Mouse (Mus musculus) liver, embryonic 16.5 days (tissue): Measurements from ENCODE around the gene Deup1. TPM values are rescaled to one million over a fixed set of nuclear protein-coding genes. Genes with fewer than 3 reads are reported as not detected.
"Not testable (repeated sequence)": the region's sequence is repeated elsewhere in the genome, so short reads cannot be mapped to it uniquely, and the experiment has no call there.

ENCODE experiments used
- ATAC-seq: fragments of 200-750 bp; cut with Nextera tagmentation; 2 replicates; pipeline ENCODE4 v1.8.0; 2017; ENCODE audit warnings: low read depth, mild to moderate bottlenecking, moderate number of reproducible peaks, moderate library complexity
- H3K27ac ChIP-seq: fragments of 300-500 bp; sonication (generic); 2 replicates; pipeline ENCODE4 v1.5.1; 2014; ENCODE audit warnings: mild to moderate bottlenecking, low read length
- H3K27me3 ChIP-seq: fragments of 300-500 bp; sonication (generic); 2 replicates; pipeline ENCODE4 v1.6.1; 2014; ENCODE audit warnings: low read depth, low read length, mixed read lengths; ENCODE audit not compliant: control insufficient read depth, insufficient read depth
- H3K36me3 ChIP-seq: fragments of 300-500 bp; sonication (generic); 2 replicates; pipeline ENCODE4 v1.6.1; 2014; ENCODE audit warnings: mild to moderate bottlenecking; ENCODE audit not compliant: control insufficient read depth, insufficient read depth
- H3K4me1 ChIP-seq: fragments of 300-500 bp; sonication (generic); 2 replicates; pipeline ENCODE4 v1.6.1; 2014; ENCODE audit warnings: low read depth, low read length, mixed read lengths; ENCODE audit not compliant: control insufficient read depth
- H3K4me2 ChIP-seq: fragments of 300-500 bp; sonication (generic); 2 replicates; pipeline ENCODE4 v1.6.1; 2014; ENCODE audit warnings: low read depth, low read length, mixed read lengths
- H3K4me3 ChIP-seq: fragments of 300-500 bp; sonication (generic); 2 replicates; pipeline ENCODE4 v1.5.1; 2014; ENCODE audit warnings: low read depth, mild to moderate bottlenecking, low read length
- H3K9ac ChIP-seq: fragments of 300-500 bp; sonication (generic); 2 replicates; pipeline ENCODE4 v1.6.1; 2014; ENCODE audit warnings: low read depth, low read length
- H3K9me3 ChIP-seq: fragments of 300-500 bp; sonication (generic); replicated peaks from 2 replicates; pipeline ENCODE4 v1.6.1; 2016; ENCODE audit warnings: low read length; ENCODE audit not compliant: control insufficient read depth
- WGBS: fragments of 180-500 bp; shearing (Covaris S2); extraction: QIAGEN DNeasy Blood & Tissue Kit; methylation state at CpG from one replicate; pipeline ENCODE4 v1.1.7; 2014; ENCODE audit not compliant: insufficient replicate concordance; 5-methylcytosine and 5-hydroxymethylcytosine counted together
- polyA plus RNA-seq: library from polyadenylated mRNA; unstranded; fragments of >200 nt; fragmentation: Nextera tagmentation; extraction: Ambion mirVana; gene quantifications from 2 replicates; pipeline ENCODE4 v1.2.1, GENCODE M21; 2015

Gene Deup1
- polyA plus RNA-seq, 1 experiment from 2014 or later = 0.09 TPM

DNA sequence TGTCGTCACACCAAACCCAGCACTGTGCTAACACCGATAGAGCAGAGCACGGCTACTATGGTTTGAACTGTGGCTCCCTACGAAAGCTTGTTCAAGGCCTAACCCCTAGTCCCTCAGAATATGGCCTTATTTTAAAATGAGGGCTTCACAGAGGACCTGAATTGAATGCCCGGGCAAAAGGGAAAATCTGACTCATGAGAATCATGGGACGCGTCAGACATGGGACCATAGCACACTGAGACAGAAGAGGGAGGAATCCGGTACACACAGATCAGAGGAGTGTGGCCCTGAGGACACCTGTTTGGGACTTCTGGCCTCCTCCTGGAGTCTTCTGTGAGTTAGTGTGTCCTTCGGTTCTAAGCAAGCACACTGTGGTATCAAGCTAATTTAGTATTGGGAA, 48.8 kb downstream of the Deup1 start:
- no peaks in the 10 kb centered on the region for H3K27me3 ChIP-seq
- no peaks in the 10 kb centered on the region for H3K36me3 ChIP-seq
- ATAC-seq = no peak
- no peak overlapping the region for H3K4me3 ChIP-seq
- no peak overlapping the region for H3K4me2 ChIP-seq
- WGBS = 75% methylated on average over 9 of the region's 9 CpGs
- no peak overlapping the region for H3K9ac ChIP-seq
- no peaks in the 10 kb centered on the region for H3K4me1 ChIP-seq
- no peak overlapping the region for H3K27ac ChIP-seq
- H3K9me3 ChIP-seq = no peaks in the 10 kb centered on the region

DNA sequence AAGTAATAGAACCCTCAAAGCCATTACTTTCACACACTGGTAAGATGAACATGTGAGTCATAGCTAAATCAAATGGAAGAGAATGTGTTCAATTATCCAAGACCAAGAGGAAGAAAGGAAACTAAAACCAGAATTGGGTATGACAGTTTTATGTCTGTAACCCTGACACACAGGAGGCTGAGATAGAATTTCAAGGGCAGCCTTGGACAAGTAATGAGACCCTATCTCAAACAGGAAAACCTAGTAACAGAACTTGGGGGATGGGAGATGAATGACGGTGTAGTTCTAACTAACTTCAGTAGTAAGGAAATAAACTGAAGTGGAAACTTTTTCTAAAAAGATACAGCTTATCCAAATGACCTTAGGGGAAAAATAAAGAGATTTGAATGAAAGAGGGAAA, 49.3 kb downstream of the Deup1 start:
- 21% methylated on average over 1 of the region's 1 CpGs for WGBS
- Histone ChIP-seq H3K9ac (no peak overlapping the region), H3K27ac (no peak overlapping the region)

DNA sequence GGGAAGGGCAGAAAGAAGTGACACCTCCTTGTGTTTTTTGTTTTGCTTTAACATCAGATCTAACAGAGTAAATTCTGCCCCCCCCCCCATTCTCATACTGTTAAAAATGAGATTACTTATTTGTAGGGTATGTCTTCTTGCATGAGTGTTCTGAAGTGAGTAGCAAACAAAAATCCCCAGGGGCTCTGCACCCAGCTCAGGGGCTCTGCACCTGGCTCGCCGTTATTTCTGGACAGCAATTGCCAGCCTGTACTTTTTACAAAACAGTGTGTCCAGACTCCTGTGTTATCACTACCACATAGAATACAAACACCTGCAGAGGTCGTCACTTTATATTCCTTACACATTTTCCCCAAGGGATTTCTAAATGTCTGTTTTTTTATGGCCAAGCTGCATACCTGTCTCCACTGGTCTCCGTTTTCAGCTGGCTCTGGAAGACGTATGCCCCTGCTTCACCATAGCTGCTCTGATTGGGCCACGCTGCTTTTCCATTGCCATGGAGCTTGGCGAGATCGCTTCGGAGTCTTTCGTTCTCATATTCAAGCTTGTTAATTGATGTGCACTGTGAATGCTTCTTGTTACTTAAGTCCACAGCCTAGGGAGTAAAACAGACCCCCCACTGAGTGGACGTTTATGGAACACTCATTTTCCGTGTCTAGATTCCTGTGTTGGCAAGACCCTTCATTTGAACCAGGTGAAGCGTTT, 52.8 kb downstream of the Deup1 start:
- ATAC-seq = no peak
- Histone ChIP-seq H3K4me2 (no peak overlapping the region), H3K4me3 (no peak overlapping the region), H3K36me3 (no peaks in the 10 kb centered on the region), H3K27me3 (no peaks in the 10 kb centered on the region), H3K4me1 (no peaks in the 10 kb centered on the region), H3K9ac (no peak overlapping the region), H3K9me3 (no peaks in the 10 kb centered on the region), H3K27ac (no peak overlapping the region)
- WGBS = 71% methylated on average over 13 of the region's 13 CpGs

More for the DNA sequence above, 49.3 kb downstream of the Deup1 start:
- ATAC-seq = no peak
- Histone ChIP-seq H3K36me3 (no peaks in the 10 kb centered on the region), H3K4me2 (no peak overlapping the region), H3K9me3 (no peaks in the 10 kb centered on the region), H3K4me1 (no peaks in the 10 kb centered on the region), H3K4me3 (no peak overlapping the region), H3K27me3 (no peaks in the 10 kb centered on the region)

DNA sequence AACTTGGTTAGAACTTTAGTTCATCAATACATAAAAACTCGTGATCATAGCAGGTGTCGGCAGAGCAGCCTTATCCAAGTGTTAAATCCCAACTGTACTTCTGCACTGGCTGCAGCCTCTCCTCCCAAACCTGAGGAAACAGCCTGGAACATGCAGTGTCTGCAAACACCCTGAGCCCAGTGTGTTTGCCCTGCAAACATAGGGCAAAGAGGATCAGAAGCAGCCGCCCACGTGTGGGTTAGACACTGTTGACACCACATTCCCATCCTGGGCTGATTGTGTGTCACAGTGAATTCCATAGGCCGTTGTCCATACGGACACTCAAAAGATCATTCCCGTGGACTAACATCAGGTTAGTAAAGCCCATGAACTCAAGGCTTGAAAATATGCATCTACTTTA, 65.4 kb downstream of the Deup1 start:
- Histone ChIP-seq H3K4me3 (no peak overlapping the region), H3K4me1 (peaks cover 4% of the 10 kb centered on the region; the same call in 1 of the 2 replicates), H3K9ac (no peak overlapping the region), H3K27me3 (no peaks in the 10 kb centered on the region), H3K27ac (peak overlapping the region; percentile 47), H3K36me3 (no peaks in the 10 kb centered on the region), H3K9me3 (no peaks in the 10 kb centered on the region), H3K4me2 (no peak overlapping the region)
- ATAC-seq = peak; percentile 96
- 56% methylated on average over 7 of the region's 7 CpGs for WGBS

DNA sequence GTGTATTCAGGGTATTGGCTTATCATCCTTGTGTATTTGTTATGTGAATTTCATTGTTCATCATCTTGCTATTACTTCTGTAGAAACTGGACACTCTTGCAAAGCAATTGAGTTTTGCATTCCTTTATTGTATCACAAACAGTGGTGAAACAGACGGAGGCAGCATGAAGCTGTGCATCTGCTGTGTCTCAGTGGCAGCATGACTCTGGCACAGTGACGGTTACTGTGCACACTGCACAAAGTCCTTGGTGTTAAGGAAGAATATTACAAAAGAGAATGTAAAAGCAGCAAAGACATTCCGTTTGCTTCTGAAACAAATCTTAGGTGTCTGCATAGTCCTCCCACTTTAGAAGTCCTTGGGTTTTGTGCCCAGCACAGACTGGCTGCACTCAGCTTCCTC, 67.3 kb downstream of the Deup1 start:
- Histone ChIP-seq H3K27me3 (no peaks in the 10 kb centered on the region), H3K4me2 (no peak overlapping the region), H3K27ac (no peak overlapping the region), H3K9ac (no peak overlapping the region), H3K36me3 (no peaks in the 10 kb centered on the region), H3K9me3 (no peaks in the 10 kb centered on the region), H3K4me3 (no peak overlapping the region), H3K4me1 (peaks cover 4% of the 10 kb centered on the region; the same call in 1 of the 2 replicates)
- 59% methylated on average over 3 of the region's 3 CpGs for WGBS
- ATAC-seq = no peak

- Histone ChIP-seq H3K27ac (no peak overlapping the region), H3K9me3 (no peaks in the 10 kb centered on the region), H3K4me3 (no peak overlapping the region), H3K4me2 (no peak overlapping the region), H3K4me1 (no peaks in the 10 kb centered on the region; the same call in 1 of the 2 replicates), H3K9ac (no peak overlapping the region), H3K36me3 (no peaks in the 10 kb centered on the region), H3K27me3 (no peaks in the 10 kb centered on the region)
- ATAC-seq = no peak
- 76% methylated on average over 8 of the region's 8 CpGs for WGBS
Measured at GRCm38 (mm10) chr9:15553322-15553721, 74.4 kb downstream of the Deup1 start.

DNA sequence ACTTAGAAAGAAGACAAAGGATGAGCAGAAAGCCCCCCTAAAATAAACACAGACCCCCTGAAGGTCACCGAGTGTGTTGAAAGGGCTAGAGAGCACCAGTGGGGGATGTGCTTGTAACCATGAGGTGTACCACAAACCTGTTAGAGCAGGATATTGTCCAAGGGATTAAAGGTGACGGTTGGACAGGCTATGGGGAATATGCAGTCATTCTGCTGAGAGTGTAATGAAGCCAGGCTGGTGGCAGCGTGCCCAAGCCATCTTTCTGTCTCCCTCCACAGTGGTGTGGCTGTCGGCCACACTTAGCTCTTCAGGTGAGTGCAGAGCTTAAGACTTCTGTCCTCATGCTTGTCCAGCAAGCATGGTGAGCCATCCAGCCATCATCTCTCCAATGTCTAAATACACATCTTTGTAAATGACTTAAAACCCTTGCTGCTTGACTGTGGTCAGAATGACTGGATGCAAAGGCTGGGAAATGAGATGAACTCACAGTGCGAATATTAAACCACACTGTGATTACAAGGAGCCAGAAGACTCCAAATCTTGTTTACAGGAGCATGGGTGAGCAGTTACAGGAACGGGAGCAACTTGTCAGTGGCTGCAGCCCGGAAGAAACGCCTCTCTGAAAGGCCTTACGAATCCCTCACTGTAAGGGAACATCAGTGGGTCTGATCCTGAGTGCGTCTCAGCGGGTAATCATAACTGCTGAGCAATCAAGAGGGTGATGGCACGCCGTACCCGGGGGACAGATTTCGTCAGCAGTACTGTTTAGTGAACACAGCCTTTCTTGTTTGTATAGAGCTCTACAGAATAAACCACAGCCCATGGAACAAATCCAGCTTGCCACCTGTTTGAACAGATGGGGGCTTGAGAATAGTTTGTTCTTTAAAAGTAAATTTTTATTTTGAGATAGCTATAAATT, 75.5 kb downstream of the Deup1 start:
- peak; percentile 84 for ATAC-seq
- WGBS = 64% methylated on average over 15 of the region's 15 CpGs

GRCm38 (mm10) chr9:15551073-15551472, 76.7 kb downstream of the Deup1 start:
- H3K4me3 ChIP-seq, H3K9me3 ChIP-seq, H3K4me1 ChIP-seq, H3K36me3 ChIP-seq, H3K27me3 ChIP-seq, ATAC-seq, H3K27ac ChIP-seq, H3K9ac ChIP-seq, H3K4me2 ChIP-seq: not testable (repeated sequence)
- 53% methylated on average over 6 of the region's 6 CpGs for WGBS

More for the DNA sequence above, 75.5 kb downstream of the Deup1 start:
- H3K9me3 ChIP-seq = no peaks in the 10 kb centered on the region
- H3K27me3 ChIP-seq = no peaks in the 10 kb centered on the region
- H3K4me3 ChIP-seq = no peak overlapping the region
- H3K4me2 ChIP-seq = no peak overlapping the region
- H3K9ac ChIP-seq = no peak overlapping the region
- H3K27ac ChIP-seq = no peak overlapping the region
- no peaks in the 10 kb centered on the region; the same call in 1 of the 2 replicates for H3K4me1 ChIP-seq
- no peaks in the 10 kb centered on the region for H3K36me3 ChIP-seq

DNA sequence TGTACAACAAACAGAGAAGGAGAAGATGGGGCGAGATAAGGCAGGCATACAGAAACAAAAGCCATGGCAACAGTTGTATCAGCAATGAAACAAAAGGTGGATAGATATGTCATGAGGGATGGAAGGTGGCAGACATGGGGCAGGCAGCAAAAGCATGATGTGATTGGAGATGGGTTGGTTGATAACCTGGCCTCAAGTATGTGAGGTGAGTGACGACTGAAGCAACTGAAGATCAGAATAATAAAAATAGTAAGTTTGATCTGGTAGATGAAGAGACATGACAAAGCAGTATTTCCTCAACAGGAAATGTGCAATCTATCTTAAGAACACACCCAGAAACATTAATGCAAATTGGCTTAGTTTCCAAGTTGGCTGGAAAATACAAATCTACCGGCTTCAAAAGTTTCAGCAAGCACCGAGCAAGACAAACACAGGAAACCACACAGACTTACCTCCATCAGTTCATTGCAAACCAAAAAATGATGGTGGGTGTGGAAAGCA, 77.2 kb downstream of the Deup1 start:
- no peak for ATAC-seq
- no peaks in the 10 kb centered on the region for H3K9me3 ChIP-seq
- no peaks in the 10 kb centered on the region for H3K27me3 ChIP-seq
- H3K27ac ChIP-seq = no peak overlapping the region
- no peak overlapping the region for H3K9ac ChIP-seq
- no peak overlapping the region for H3K4me2 ChIP-seq
- H3K4me3 ChIP-seq = no peak overlapping the region
- no peaks in the 10 kb centered on the region for H3K36me3 ChIP-seq
- H3K4me1 ChIP-seq = no peaks in the 10 kb centered on the region; the same call in 1 of the 2 replicates
- 38% methylated on average over 4 of the region's 4 CpGs for WGBS
